Mouse (Mus musculus): ENCODE data around the gene Mknk1. TPM values are rescaled to one million over a fixed set of nuclear protein-coding genes. Genes with fewer than 3 reads are reported as not detected.

Gene Mknk1
- polyA plus RNA-seq, 1 experiment = 15.3 TPM

GRCm38 (mm10) chr4:115850631-115851030 is 11.6 kb downstream of the Mknk1 start:
- TF ChIP-seq MAX (IDR thresholded peaks at IDR 0.05) (no peak), CEBPB (IDR thresholded peaks at IDR 0.05; ENCODE audit: low read depth) (no peak), CTCF (IDR thresholded peaks at IDR 0.05; ENCODE audit: control insufficient read depth, insufficient read depth, insufficient read length) (no peak), MYOG (IDR thresholded peaks at IDR 0.05; ENCODE audit: control insufficient read depth, extremely low read depth, insufficient read length) (no peak), USF1 (IDR thresholded peaks at IDR 0.05; ENCODE audit: low read depth) (no peak), MYOD1 (IDR thresholded peaks at IDR 0.05; ENCODE audit: control insufficient read depth, insufficient read length, low read depth) (no peak)
- Histone ChIP-seq H3K79me2 (ENCODE audit: control insufficient read depth, insufficient read depth) (no peaks in the 10 kb centered on the region), H3K27me3 (ENCODE audit: control insufficient read depth, insufficient read depth, insufficient read length) (no peaks in the 10 kb centered on the region), H3K79me3 (ENCODE audit: low read depth) (no peaks in the 10 kb centered on the region), H3K36me3 (ENCODE audit: control insufficient read depth, insufficient read depth) (peaks cover 17% of the 10 kb centered on the region), H3ac (ENCODE audit: control insufficient read depth, insufficient read length, low read depth) (no peak overlapping the region), H3K4me3 (ENCODE audit: insufficient read depth, poor library complexity, severe bottlenecking) (no peak overlapping the region)

GRCm38 (mm10) chr4:115851569-115851968 is 12.6 kb downstream of the Mknk1 start:
- Histone ChIP-seq H3K27me3 (ENCODE audit: control insufficient read depth, insufficient read depth, insufficient read length) (no peaks in the 10 kb centered on the region), H3K36me3 (ENCODE audit: control insufficient read depth, insufficient read depth) (peaks cover 17% of the 10 kb centered on the region), H3K4me3 (ENCODE audit: insufficient read depth, poor library complexity, severe bottlenecking) (no peak overlapping the region), H3ac (ENCODE audit: control insufficient read depth, insufficient read length, low read depth) (no peak overlapping the region), H3K79me2 (ENCODE audit: control insufficient read depth, insufficient read depth) (no peaks in the 10 kb centered on the region), H3K79me3 (ENCODE audit: low read depth) (no peaks in the 10 kb centered on the region)
- no peak for TF ChIP-seq CTCF (IDR thresholded peaks at IDR 0.05; ENCODE audit: control insufficient read depth, insufficient read depth, insufficient read length)

GRCm38 (mm10) chr4:115855100-115855499 is 16.1 kb downstream of the Mknk1 start:
- Histone ChIP-seq H3K36me3 (ENCODE audit: control insufficient read depth, insufficient read depth) (peaks cover 15% of the 10 kb centered on the region), H3K79me3 (ENCODE audit: low read depth) (no peaks in the 10 kb centered on the region), H3K27me3 (ENCODE audit: control insufficient read depth, insufficient read depth, insufficient read length) (no peaks in the 10 kb centered on the region), H3ac (ENCODE audit: control insufficient read depth, insufficient read length, low read depth) (no peak overlapping the region), H3K79me2 (ENCODE audit: control insufficient read depth, insufficient read depth) (no peaks in the 10 kb centered on the region), H3K4me3 (ENCODE audit: insufficient read depth, poor library complexity, severe bottlenecking) (no peak overlapping the region)
- TF ChIP-seq USF1 (IDR thresholded peaks at IDR 0.05; ENCODE audit: low read depth) (no peak), MYOD1 (IDR thresholded peaks at IDR 0.05; ENCODE audit: control insufficient read depth, insufficient read length, low read depth) (no peak), MYOG (IDR thresholded peaks at IDR 0.05; ENCODE audit: control insufficient read depth, extremely low read depth, insufficient read length) (no peak)

GRCm38 (mm10) chr4:115855609-115856008 is 16.6 kb downstream of the Mknk1 start:
- Histone ChIP-seq H3K4me3 (ENCODE audit: insufficient read depth, poor library complexity, severe bottlenecking) (no peak overlapping the region), H3K36me3 (ENCODE audit: control insufficient read depth, insufficient read depth) (peaks cover 17% of the 10 kb centered on the region)

GRCm38 (mm10) chr4:115856282-115856681 is 17.3 kb downstream of the Mknk1 start:
- H3K36me3 ChIP-seq (ENCODE audit: control insufficient read depth, insufficient read depth) = peaks cover 16% of the 10 kb centered on the region
- no peaks in the 10 kb centered on the region for H3K79me3 ChIP-seq (ENCODE audit: low read depth)
- H3K79me2 ChIP-seq (ENCODE audit: control insufficient read depth, insufficient read depth) = no peaks in the 10 kb centered on the region
- H3K4me3 ChIP-seq (ENCODE audit: insufficient read depth, poor library complexity, severe bottlenecking) = no peak overlapping the region
- TF ChIP-seq MYOD1 (IDR thresholded peaks at IDR 0.05; ENCODE audit: control insufficient read depth, insufficient read length, low read depth) = no peak
- no peak for TF ChIP-seq FOSL1 (IDR thresholded peaks at IDR 0.05; ENCODE audit: insufficient read depth, low read length, poor library complexity, severe bottlenecking)
- no peak for TF ChIP-seq CTCF (IDR thresholded peaks at IDR 0.05; ENCODE audit: control insufficient read depth, insufficient read depth, insufficient read length)
- no peak for TF ChIP-seq USF1 (IDR thresholded peaks at IDR 0.05; ENCODE audit: low read depth)
- TF ChIP-seq MAX (IDR thresholded peaks at IDR 0.05) = no peak
- TF ChIP-seq CEBPB (IDR thresholded peaks at IDR 0.05; ENCODE audit: low read depth) = no peak
- TF ChIP-seq MYOG (IDR thresholded peaks at IDR 0.05; ENCODE audit: control insufficient read depth, extremely low read depth, insufficient read length) = no peak
- H3ac ChIP-seq (ENCODE audit: control insufficient read depth, insufficient read length, low read depth) = no peak overlapping the region
- H3K27me3 ChIP-seq (ENCODE audit: control insufficient read depth, insufficient read depth, insufficient read length) = no peaks in the 10 kb centered on the region

More at GRCm38 (mm10) chr4:115855609-115856008, 16.6 kb downstream of the Mknk1 start:
- no peaks in the 10 kb centered on the region for H3K79me2 ChIP-seq (ENCODE audit: control insufficient read depth, insufficient read depth)
- no peak overlapping the region for H3ac ChIP-seq (ENCODE audit: control insufficient read depth, insufficient read length, low read depth)
- no peaks in the 10 kb centered on the region for H3K79me3 ChIP-seq (ENCODE audit: low read depth)
- H3K27me3 ChIP-seq (ENCODE audit: control insufficient read depth, insufficient read depth, insufficient read length) = no peaks in the 10 kb centered on the region
- TF ChIP-seq MYOG (IDR thresholded peaks at IDR 0.05; ENCODE audit: control insufficient read depth, extremely low read depth, insufficient read length) = no peak
- no peak for TF ChIP-seq FOSL1 (IDR thresholded peaks at IDR 0.05; ENCODE audit: insufficient read depth, low read length, poor library complexity, severe bottlenecking)
- no peak for TF ChIP-seq USF1 (IDR thresholded peaks at IDR 0.05; ENCODE audit: low read depth)
- no peak for TF ChIP-seq MYOD1 (IDR thresholded peaks at IDR 0.05; ENCODE audit: control insufficient read depth, insufficient read length, low read depth)
- no peak for TF ChIP-seq CTCF (IDR thresholded peaks at IDR 0.05; ENCODE audit: control insufficient read depth, insufficient read depth, insufficient read length)
- TF ChIP-seq CEBPB (IDR thresholded peaks at IDR 0.05; ENCODE audit: low read depth) = no peak
- no peak for TF ChIP-seq MAX (IDR thresholded peaks at IDR 0.05)

- peaks cover 16% of the 10 kb centered on the region for H3K36me3 ChIP-seq (ENCODE audit: control insufficient read depth, insufficient read depth)
Measured at GRCm38 (mm10) chr4:115857293-115857883, 18.4 kb downstream of the Mknk1 start.

More at GRCm38 (mm10) chr4:115857293-115857883, 18.4 kb downstream of the Mknk1 start:
- TF ChIP-seq CTCF (IDR thresholded peaks at IDR 0.05; ENCODE audit: control insufficient read depth, insufficient read depth, insufficient read length) (no peak), CEBPB (IDR thresholded peaks at IDR 0.05; ENCODE audit: low read depth) (no peak), MYOD1 (IDR thresholded peaks at IDR 0.05; ENCODE audit: control insufficient read depth, insufficient read length, low read depth) (no peak), MYOG (IDR thresholded peaks at IDR 0.05; ENCODE audit: control insufficient read depth, extremely low read depth, insufficient read length) (no peak), MAX (IDR thresholded peaks at IDR 0.05) (no peak), FOSL1 (IDR thresholded peaks at IDR 0.05; ENCODE audit: insufficient read depth, low read length, poor library complexity, severe bottlenecking) (no peak), USF1 (IDR thresholded peaks at IDR 0.05; ENCODE audit: low read depth) (no peak)
- Histone ChIP-seq H3K27me3 (ENCODE audit: control insufficient read depth, insufficient read depth, insufficient read length) (no peaks in the 10 kb centered on the region), H3K79me3 (ENCODE audit: low read depth) (no peaks in the 10 kb centered on the region), H3K79me2 (ENCODE audit: control insufficient read depth, insufficient read depth) (no peaks in the 10 kb centered on the region), H3ac (ENCODE audit: control insufficient read depth, insufficient read length, low read depth) (no peak overlapping the region), H3K4me3 (ENCODE audit: insufficient read depth, poor library complexity, severe bottlenecking) (no peak overlapping the region)
